Mouse (Mus musculus): Measurements from ENCODE around the gene Ubald2.
"Not testable (repeated sequence)": the region's sequence is repeated elsewhere in the genome, so short reads cannot be mapped to it uniquely, and the experiment has no call there.

Ubald2 gene

DNA sequence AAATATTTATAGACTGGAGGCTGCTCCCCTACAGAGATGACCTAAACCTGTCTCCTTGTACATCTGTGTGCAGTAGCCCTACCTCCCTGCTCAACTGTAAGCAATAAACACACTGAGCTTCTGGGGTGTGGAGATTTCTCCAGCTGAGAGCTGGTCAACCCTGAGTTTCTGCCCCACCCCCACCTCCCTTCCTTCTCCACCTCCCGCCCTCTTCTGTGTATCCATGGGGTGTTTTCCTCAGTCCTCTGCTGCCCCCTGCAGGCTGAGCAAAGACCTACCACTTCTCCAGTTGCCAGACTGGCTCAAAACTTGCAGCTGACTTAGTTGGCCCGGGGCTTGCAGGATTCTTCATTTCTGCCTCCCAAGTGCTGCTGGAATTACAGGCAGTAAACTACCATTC is 29.9 kb downstream of the Ubald2 start:
- peak; percentile 61 to 86 for DNase-seq (ENCODE audit: low spot score in 2 of 2)

DNA sequence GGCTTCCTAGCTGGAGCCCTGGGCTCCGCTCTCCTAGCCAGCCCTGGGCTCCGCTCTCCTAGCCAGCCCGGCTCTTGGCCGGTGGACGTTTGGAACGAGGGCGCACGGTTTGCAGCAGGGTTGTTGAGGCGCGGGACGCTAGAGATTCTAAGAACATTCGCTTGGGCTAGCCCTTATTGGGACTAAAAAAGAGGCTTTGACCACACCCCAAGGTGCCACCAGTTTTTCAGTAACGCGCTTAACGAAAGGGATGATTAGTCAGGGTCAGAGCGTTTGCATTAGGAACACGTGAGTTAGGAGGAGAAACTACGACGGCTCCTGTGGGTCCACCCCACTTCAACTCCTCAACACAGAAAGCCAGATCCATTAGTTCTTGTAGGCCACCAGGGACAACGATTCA is 32.2 kb downstream of the Ubald2 start, which contains the start of gene Qrich2:
Gene Qrich2 (minus strand): TSS at position 101 of the 400 bp plus-strand sequence.
- DNase-seq (ENCODE audit: low spot score in 2 of 2) = no peak

DNA sequence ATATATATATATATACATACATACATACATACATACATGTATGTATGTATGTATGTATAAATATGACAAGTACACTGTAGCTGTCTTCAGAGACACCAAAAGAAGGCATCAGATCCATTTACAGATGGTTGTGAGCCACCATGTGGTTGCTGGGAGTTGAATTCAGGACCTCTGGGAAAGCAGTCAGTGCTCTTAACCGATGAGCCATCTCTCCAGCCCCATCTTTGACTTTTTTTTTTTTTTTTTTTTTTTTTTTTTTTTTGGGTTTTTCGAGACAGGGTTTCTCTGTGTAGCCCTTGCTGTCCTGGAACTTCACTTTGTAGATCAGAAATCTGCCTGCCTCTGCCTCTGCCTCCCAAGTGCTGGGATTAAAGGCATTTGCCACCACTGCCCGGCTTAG is 34.4 kb downstream of the Ubald2 start:
- not testable (repeated sequence) for DNase-seq (ENCODE audit: low spot score in 2 of 2)

DNA sequence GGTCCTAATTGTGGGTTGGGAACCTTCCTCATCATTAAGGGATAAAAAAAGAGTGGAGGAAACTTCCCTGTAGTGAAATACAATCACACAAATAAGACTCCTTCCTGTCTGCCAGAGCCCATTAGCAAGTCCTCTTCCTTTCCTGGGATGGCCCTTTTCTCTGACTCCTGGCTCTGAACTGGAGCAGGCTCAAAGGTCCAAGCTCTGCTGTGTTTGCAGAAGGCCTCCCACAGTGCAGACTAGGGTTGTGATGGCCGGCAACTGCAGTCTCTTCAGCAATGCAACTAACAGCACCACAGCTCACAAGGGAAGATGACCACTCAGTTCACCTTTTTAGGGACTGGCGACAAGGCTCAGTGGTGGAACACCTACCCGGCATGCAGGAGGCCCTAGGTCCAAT is 36.4 kb downstream of the Ubald2 start:
- DNase-seq (ENCODE audit: low spot score in 2 of 2) = no peak

DNA sequence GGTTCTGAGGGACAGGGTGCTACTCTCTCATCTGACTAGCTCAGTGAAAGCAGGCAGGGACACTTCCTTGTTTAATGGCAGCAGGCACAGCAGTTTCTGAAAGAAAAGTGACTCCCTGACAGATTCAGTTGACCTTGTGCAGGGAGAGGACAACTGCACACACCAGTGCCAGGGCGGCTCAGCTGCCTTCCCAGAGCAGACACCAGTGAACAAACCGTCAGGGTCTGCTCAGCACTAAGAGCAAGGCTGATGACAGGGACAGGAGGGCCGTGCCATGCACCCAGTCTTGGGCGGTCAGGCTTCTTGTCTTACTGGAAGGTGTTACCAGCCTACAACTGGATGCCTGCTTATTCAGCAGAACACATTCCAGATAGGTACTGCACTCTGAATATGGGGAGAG is 37.0 kb downstream of the Ubald2 start:
- no peak for DNase-seq (ENCODE audit: low spot score in 2 of 2)

DNA sequence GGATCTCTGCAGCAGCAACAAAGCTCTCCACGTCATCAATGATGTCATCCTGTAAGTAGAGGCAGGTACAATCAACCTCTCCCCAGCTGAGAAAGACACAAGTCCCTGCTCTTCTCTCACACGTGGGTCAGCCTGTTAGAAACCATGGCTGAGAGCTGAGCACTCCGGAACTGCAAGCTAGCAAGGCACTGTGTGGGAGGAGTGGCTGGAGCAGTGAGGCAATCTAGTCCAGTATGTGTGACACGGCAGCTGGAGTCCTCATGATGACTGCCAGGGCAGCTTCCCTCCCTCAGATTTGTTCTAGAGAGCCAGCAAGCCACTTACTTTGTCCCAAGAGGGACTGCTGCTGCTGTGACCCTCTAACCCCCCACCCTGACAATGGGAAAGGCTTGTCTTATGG is 38.4 kb downstream of the Ubald2 start:
- no peak for DNase-seq (ENCODE audit: low spot score in 2 of 2)

DNA sequence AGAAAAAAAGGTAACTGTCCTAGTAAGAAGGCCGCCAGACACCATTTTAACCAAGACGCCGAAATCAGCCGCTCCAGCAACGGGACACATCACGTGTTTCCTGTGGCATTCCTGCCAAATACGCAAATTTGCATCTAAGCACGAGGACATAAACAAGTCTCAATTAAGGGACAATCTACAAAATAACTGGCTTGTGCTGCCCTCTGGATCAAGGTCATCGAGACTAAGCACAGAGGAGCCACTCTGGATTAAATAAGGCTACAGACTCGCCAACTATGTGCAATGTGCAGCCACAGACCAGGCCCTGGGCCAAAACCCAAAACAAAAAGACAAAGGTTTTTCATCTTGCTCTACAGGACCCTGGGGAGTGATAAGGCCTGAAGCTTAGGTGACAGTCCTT is 42.1 kb downstream of the Ubald2 start:
- DNase-seq (ENCODE audit: low spot score in 2 of 2) = no peak

DNA sequence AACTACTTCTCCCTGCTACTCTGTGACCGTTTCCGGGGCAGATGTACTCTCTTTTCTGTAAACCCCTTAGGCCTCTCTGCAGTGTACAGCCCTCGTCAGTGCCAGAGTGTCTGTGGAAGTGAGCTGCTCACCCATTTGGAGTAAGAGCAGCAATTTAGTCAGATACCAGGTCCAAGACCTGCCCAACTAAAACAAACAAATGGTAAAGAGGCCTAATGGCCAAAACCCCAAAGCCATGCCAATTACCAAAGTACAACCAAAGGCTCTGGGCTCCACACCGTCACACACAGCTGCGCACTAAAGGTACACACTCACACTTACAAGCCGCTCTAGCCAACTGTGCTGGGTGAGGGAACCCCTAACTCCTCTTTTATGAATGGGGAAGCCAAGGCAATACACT is 42.8 kb downstream of the Ubald2 start:
- DNase-seq (ENCODE audit: low spot score in 2 of 2) = no peak

DNA sequence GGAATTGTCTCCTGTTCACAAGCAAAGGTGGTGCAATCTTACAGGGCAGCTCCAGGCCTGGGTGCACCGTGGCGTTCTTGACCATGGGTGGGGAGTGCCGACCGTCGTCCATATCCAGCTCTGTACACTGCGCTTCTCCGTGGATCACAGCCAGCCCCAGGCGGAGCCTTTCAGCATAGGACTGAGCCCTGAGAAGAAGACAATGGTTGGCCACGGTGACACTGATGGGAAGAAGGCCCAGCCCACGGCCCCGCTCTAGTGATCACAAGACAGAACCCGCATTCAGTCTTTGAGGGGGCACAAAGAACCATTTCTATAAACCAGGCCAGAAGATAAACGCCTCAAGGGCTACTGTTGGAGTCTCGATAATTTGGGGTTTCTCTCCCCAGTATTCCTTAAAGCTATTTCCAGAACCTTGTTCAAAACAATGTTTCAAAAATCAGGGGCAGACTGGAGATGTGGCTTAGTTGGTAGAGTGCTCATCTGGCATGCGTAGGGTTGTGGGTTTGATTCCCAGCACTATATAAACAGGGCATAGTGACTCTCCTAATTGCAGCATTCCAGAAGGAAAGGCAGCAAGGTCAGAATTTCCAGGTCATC is 43.4 kb downstream of the Ubald2 start:
- no peak for DNase-seq (ENCODE audit: low spot score in 2 of 2)

DNA sequence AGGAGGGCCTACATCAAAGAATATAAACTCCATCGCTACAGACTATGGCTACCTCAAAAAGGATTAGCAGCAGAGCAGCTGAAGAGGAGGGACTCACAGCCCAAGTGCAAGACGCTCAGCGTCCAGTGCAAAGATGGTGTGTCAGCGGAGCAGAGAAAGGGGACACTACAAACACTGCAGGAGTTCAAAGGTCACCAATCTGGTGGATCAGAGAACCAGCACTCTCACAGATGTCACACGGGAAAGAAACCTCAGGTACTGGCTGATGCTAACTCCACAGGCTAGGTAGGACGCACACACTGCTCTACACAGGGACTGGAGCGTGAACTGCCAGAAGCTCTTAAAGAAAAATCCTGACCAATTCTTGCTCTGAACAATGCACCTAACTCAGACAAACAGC is 45.1 kb downstream of the Ubald2 start:
- DNase-seq (ENCODE audit: low spot score in 2 of 2) = no peak

DNA sequence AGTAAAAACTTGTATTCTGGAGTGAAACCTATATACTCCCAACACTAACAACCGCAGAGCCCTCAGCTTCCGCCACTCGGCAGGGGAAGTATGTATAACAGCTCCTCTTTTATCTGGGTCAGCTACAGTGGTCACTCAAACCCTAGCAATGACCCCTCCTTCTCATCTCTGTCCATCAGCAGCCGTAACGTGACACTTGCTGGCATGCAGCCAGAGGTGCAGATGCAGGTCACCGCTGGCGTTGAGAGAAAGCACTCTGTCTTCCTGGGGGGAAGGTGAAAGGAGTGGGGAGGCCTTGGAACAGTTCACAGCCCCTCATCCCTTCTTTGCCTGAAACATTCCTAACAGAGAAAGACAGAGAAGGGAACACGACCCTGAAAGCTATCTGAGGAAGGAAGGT is 45.9 kb downstream of the Ubald2 start:
- DNase-seq (ENCODE audit: low spot score in 2 of 2) = no peak

DNA sequence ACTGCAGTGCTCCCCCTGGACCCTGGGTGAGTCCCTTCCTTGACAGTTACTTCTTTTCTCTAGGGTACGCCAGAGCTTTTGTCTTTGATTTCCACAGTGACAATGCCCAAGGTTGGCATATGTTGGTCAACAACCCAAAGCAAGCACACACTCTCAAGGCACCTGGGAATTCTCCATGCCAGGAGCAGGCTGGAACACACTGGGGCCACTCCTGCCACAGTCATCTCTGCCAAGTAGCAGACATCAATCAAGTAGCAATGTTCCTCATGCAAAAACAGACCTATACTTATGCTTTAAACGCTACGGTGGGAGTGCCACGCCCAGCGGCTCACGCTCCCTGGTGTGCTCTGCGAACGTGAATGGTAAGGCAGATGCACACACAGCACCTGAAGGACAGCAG is 47.1 kb downstream of the Ubald2 start:
- no peak for DNase-seq (ENCODE audit: low spot score in 2 of 2)

DNA sequence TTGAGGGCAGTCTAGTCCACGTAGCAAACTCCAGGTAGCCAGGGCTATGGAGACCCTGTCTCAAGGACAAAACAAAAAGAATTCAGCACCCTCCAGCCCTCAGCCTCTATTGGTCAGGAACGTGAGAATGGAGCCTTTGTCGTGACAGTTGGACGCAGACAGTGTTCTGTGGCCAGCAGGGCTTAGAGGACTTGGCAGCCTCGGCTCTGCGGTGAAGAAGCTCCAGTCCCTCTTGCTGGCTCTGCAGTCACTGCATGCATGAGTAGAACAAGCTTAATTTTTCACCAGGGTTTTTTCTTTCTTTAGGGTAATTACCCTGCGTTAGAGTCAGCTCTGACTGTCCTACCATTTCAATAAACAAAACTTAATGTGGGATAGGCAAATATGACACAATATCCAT is 47.9 kb downstream of the Ubald2 start:
- no peak for DNase-seq (ENCODE audit: low spot score in 2 of 2)

DNA sequence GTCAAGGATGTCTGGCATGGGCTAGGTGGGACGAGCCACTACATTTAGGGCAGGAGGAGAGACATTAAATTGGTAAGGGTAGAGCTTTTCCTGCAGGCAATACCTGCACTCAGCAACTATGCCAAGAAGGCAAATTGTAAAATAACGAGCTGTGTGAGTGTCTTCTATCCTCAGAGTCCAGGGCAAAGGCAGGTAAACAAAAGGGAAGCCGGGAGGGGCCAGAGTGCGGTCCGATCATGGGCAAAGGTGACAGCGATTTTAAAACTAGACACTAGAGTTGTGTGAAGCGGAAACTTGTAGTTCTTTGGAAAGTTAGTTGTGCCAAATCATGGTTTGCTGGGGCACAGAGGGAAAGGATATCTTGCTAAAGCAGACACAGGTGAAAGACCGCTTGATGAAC is 50.4 kb downstream of the Ubald2 start:
- DNase-seq (ENCODE audit: low spot score in 2 of 2) = no peak

DNA sequence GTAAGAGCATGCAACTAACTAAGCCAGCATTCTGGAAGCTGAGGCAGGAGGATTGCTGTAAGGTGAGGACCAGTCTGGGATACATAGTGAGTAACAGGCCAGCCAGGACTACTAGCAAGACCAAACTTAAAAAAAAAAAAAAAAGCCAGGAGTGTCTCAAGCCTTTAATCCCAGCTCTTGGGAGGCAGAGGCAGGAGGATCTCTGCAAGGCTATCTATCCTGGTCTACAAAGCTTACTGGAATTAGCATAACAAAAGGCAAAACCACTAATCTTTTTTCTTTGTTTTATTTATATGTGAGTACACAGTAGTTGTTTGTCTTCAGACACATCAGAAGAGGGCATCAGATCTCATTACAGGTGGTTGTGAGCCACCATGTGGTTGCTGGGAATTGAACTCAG is 54.3 kb downstream of the Ubald2 start:
- no peak for DNase-seq (ENCODE audit: low spot score in 2 of 2)

All from thymus, postnatal 10 days (tissue).